Comparison of ENCODE assay signal across 8 mouse cellular contexts in the genomic region with DNA sequence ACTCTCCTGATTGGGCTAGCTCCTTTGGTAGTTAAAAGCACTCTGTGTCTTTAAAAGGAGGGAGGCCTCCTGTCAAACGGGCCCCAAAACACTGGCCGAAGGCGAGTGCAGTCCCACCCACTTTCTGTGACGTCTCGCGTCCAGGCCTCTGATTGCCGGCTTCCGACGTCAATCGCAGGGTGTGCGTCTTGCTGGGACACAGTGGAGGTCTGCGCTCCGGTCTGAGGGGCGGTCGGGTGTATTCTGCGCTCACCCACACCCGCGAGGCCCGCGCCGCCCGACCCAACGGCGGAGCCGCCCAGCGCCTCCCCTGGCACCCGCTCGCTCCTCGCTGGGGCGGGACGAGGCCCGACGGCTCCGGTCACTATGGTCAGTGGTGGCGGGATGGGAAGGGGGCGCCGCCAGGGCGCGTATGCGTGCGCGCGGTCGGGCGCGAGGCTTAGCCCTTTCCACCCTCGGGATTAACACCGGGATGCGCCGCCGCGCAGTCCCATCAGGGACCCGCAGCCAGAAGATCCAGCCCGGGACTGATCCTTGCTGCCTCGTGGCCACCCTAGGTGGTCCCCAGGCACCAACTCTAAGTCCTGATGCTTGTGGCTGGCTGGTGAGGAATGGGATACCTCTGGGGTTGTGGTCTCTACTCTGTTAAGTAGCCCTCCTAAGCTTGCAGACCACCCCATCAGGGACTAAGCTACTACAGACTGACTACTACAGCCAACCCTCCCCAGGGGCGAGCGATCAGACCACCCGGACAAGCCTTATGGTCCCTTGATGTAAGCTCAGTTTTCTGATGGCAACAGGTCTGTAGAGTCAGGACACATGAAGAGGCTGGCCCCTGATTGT. TPM values are rescaled to one million over a fixed set of nuclear protein-coding genes. Genes with fewer than 3 reads are reported as not detected.
DNase-seq lines count a peak whose midpoint lies in the region; ATAC-seq and TF ChIP-seq lines count a peak whose summit lies in the region.

A gene (plus strand): TSS at position 178 of the 843 bp plus-strand sequence.

- TF ChIP-seq POLR2A in lung, adult 2 months (IDR thresholded peaks at IDR 0.05; ENCODE audit: borderline replicate concordance, extremely low read depth, low read depth, low read length): peak; percentile 57; the same call in 1 of the 2 replicates

- intact Hi-C loops in heart, postnatal 25 days (cut with DNase I): loop anchor here (5.0 kb wide), 1 partner anchor 39 kb away; a partner anchor contains a TSS

- peak within 1 kb of the TSS; percentile 84 for H3K4me3 ChIP-seq in forebrain, embryonic 15.5 days
- H3K4me3 ChIP-seq in lung, adult 2 months (replicated peaks; ENCODE audit: extremely low read depth, low read depth, low read length): peak within 1 kb of the TSS; percentile 70

- peaks cover 12% of the 10 kb centered on the region for H3K4me1 ChIP-seq in forebrain, embryonic 15.5 days
- H3K4me1 ChIP-seq in lung, adult 2 months (ENCODE audit: control insufficient read depth, insufficient read depth, low read length): no peaks in the 10 kb centered on the region; the same call in none of the 2 replicates

- DNase-seq in ES-CJ7 (ENCODE audit: low read depth, low spot score): peak; percentile 96
- DNase-seq in cerebellum, adult 11 months: peak; percentile 95
- peak; percentile 96 for DNase-seq in heart, postnatal 25 days (ENCODE audit: low spot score)
- DNase-seq in layer of hippocampus, adult 18-20 months (ENCODE audit: low spot score in 2 of 2): peak; percentile 97 to 99
- DNase-seq in lung, adult 2 months: peak; percentile 97
- peak; percentile 84 to 89 for DNase-seq in thymus, adult 18-20 months

- peak within 1 kb of the TSS; percentile 66 for H3K27ac ChIP-seq in forebrain, embryonic 15.5 days (replicated peaks)

- peak within 1 kb of the TSS; percentile 94 for H3K9ac ChIP-seq in forebrain, embryonic 15.5 days (replicated peaks)

- no peaks in the 10 kb centered on the region for H3K9me3 ChIP-seq in forebrain, embryonic 15.5 days

- H3K36me3 ChIP-seq in forebrain, embryonic 15.5 days: no peaks in the 10 kb centered on the region

- H3K4me2 ChIP-seq in forebrain, embryonic 15.5 days (replicated peaks): peak within 1 kb of the TSS; percentile 73

- TF ChIP-seq CTCF in lung, adult 2 months (IDR thresholded peaks at IDR 0.05; ENCODE audit: insufficient read depth, low read length): no peak

- no peaks in the 10 kb centered on the region for H3K27me3 ChIP-seq in forebrain, embryonic 15.5 days

- under 1% methylated on average over 58 of the region's 58 CpGs for WGBS in forebrain, embryonic 15.5 days
- WGBS in lung, adult 2 months: 1% methylated on average over 58 of the region's 58 CpGs

- peak; percentile 100 for ATAC-seq in forebrain, embryonic 15.5 days (replicated peaks)
- peak; percentile 93 for ATAC-seq in neutrophil, adult 5-6 weeks (ENCODE audit: extremely low read depth, insufficient number of reproducible peaks, low FRiP score, poor library complexity, severe bottlenecking)

RNA-seq across cellular contexts. Expression of the gene that starts here (rescaled TPM):
- 19.2 and 21.9 TPM in 2 replicates for polyA plus RNA-seq in forebrain, embryonic 15.5 days (2015; fragmentation: Nextera tagmentation; extraction: Ambion mirVana)
- total RNA-seq in heart, postnatal 25 days (2021): 1 to 10 TPM; 4.4 to 4.9 TPM
- total RNA-seq in layer of hippocampus, adult 18-20 months (2021): 10 to 100 TPM; 48.0 to 51.3 TPM
- 5.0 and 10.4 TPM in 2 replicates for polyA plus RNA-seq in lung, adult 2 months (2012; rRNA removed)
- total RNA-seq in neutrophil, adult 5-6 weeks (2017): 2.8 TPM in 2 replicates

Comparison
In these comparisons a context has a peak if more than half of its experiments do, and no peak if none do; other contexts are left out.
1. Peak in every context shown above with its lines: DNase-seq, ATAC-seq, H3K4me3 ChIP-seq and H3K27ac ChIP-seq.
2. RNA of the gene that starts here (total RNA-seq): 48.0 to 51.3 TPM in layer of hippocampus, adult 18-20 months; 4.4 to 4.9 TPM in heart, postnatal 25 days and 2.8 TPM in neutrophil, adult 5-6 weeks; every median in the first group is over 4 times any median in the second.